Mouse (Mus musculus) hindbrain, embryonic 12.5 days (tissue): ENCODE results near the gene Lad1. TPM values are rescaled to one million over a fixed set of nuclear protein-coding genes. Genes with fewer than 3 reads are reported as not detected.

Source experiments
- ATAC-seq: fragments of 200-750 bp; cut with Nextera tagmentation; 2 replicates; pipeline ENCODE4 v1.8.0; 2017; ENCODE audit warnings: moderate TSS enrichment; ENCODE audit not compliant: low FRiP score
- H3K27ac ChIP-seq: fragments of 300-500 bp; sonication (generic); 2 replicates; pipeline ENCODE4 v1.5.1; 2016; ENCODE audit warnings: mild to moderate bottlenecking
- H3K27me3 ChIP-seq: fragments of 300-500 bp; sonication (generic); 2 replicates; pipeline ENCODE4 v1.6.1; 2016; ENCODE audit warnings: mild to moderate bottlenecking
- H3K36me3 ChIP-seq: fragments of 300-500 bp; sonication (generic); 2 replicates; pipeline ENCODE4 v1.6.1; 2016; ENCODE audit warnings: mild to moderate bottlenecking
- H3K4me1 ChIP-seq: fragments of 300-500 bp; sonication (generic); 2 replicates; pipeline ENCODE4 v1.6.1; 2016
- H3K4me2 ChIP-seq: fragments of 300-500 bp; sonication (generic); replicated peaks from 2 replicates; pipeline ENCODE4 v1.6.1; 2016; ENCODE audit warnings: mild to moderate bottlenecking
- H3K4me3 ChIP-seq: fragments of 300-500 bp; sonication (generic); 2 replicates; pipeline ENCODE4 v1.5.1; 2016; ENCODE audit warnings: mild to moderate bottlenecking
- H3K9ac ChIP-seq: fragments of 300-500 bp; sonication (generic); 2 replicates; pipeline ENCODE4 v1.6.1; 2016; ENCODE audit warnings: mild to moderate bottlenecking, moderate library complexity
- H3K9me3 ChIP-seq: fragments of 300-500 bp; sonication (generic); replicated peaks from 2 replicates; pipeline ENCODE4 v1.6.1; 2016; ENCODE audit warnings: mild to moderate bottlenecking
- whole genome bisulfite sequencing: fragments of 180-500 bp; shearing (Covaris S2); methylation state at CpG from one replicate; pipeline ENCODE4 v1.1.7; 2016; 5-methylcytosine and 5-hydroxymethylcytosine counted together
- polyA plus RNA-seq: library from polyadenylated mRNA; unstranded; fragments of >200 nt; fragmentation: Nextera tagmentation; extraction: Ambion mirVana; gene quantifications from 2 replicates; pipeline ENCODE4 v1.2.1, GENCODE M21; 2016

The Lad1 gene
- polyA plus RNA-seq, 1 experiment from 2014 or later: 3.5 TPM

DNA sequence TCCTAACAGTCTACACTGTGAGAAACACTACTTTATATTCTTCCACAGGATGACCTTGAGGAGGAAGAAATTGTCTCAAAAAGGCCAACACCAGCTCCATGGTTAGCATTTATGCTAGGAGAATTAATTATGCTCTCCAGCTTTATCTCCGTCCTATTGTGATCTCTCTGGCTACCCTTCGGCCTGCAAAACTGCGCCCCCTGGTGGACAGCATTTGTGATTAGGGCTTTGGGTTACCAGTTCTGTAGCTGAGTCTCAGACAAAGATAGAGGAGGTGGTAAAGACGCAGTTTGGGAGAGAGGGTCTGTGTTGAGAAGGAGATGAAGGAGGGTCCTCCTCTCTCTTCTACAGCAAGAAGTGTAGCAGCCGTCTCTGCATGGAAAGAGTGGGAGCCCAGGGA is 28.6 kb upstream of the Lad1 start:
- Histone ChIP-seq H3K27me3 (peaks cover 23% of the 10 kb centered on the region), H3K9me3 (no peaks in the 10 kb centered on the region), H3K4me1 (peaks cover 20% of the 10 kb centered on the region), H3K4me2 (no peak overlapping the region), H3K27ac (no peak overlapping the region), H3K36me3 (no peaks in the 10 kb centered on the region), H3K4me3 (no peak overlapping the region), H3K9ac (no peak overlapping the region)
- no peak for ATAC-seq
- WGBS: 20% methylated on average over 5 of the region's 5 CpGs

DNA sequence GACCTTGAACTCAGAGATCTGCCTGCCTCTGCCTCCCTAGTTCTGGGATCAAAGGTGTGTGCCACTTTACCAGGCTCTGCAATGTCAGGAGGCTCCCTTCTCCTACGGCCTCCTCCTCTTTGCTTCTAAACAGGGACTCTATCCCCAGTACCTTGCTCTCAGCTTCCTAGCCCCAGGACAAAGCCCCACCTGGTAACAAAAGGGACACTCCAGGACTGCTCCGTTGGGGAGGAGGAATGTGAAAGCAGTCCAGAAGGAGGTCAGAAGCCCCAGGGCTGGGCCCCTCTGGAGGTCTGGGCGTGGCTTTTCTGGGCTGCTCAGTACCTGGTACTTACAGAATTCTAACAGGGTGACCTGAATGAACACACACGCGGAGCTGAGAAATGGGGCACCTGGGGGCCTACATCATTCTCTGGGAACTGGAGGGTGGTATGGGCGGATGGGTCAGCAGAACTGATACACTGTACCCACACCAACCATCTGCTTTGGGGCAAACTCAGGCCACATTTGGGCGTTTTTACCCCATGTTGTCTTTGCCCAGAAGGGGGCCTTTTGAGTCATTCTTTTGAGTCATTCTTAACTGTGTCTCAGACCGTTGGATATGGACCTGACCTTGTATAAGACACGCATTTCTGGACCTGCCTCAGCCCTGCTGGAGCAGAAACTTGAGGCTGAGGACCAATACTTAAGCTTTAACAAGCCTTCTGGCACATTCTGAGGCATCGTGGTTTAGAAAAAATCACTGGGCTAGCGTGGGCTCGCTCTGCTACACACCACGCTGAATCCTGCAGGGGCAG is 26.1 kb upstream of the Lad1 start:
- no peak for ATAC-seq
- H3K9ac ChIP-seq: no peak overlapping the region
- H3K27ac ChIP-seq: no peak overlapping the region
- 61% methylated on average over 13 of the region's 13 CpGs for WGBS
- no peaks in the 10 kb centered on the region for H3K9me3 ChIP-seq
- H3K36me3 ChIP-seq: no peaks in the 10 kb centered on the region
- H3K27me3 ChIP-seq: peaks cover 35% of the 10 kb centered on the region
- no peak overlapping the region for H3K4me3 ChIP-seq
- peaks cover 21% of the 10 kb centered on the region for H3K4me1 ChIP-seq
- no peak overlapping the region for H3K4me2 ChIP-seq

DNA sequence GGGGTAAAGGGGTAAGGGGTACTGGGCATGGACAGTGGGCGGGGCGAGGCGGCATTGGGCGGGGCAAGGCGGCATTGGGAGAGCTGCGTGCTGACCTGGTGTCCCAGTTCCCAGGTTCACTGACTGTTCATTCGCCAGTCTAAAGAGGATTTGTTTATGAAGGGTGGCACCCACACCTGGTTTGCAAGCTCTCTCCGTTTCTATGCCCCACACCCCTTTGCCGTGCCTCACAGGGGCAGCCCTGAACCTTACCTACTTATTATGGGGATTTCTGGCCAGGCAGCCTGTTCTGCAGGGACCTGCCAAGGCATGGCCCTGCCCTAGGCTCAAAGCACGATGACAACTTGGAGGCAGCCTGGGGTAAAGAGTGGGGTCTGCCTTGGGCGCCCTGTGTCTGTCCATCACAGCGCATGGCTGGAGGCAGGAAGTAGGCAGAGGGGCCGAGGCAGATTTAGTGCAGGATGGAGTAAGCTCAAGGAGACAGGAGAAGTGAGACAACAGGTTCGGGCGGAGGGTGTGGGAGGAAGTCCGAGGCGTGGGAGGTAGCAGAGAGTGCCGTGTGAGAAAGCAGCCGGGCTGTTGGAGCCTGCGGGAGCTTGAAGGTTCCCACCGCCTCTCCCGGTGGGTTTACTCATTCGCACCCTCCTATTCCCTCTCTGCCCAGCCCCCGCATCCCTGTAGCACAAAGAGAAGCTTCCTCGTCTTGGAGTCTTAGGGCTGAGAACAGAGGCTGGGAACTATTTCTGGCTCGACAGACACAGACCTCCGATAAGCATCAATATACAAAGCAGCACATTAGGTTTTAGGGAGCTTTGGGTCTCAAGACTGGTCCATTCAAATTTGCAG is 24.8 kb upstream of the Lad1 start:
- peaks cover 20% of the 10 kb centered on the region for H3K4me1 ChIP-seq
- 19% methylated on average over 27 of the region's 27 CpGs for WGBS
- no peak overlapping the region for H3K27ac ChIP-seq
- H3K4me2 ChIP-seq: peak overlapping the region; percentile 42
- H3K4me3 ChIP-seq: 0 out of 2 replicates have a peak overlapping the region, but pooled peaks have one; percentile 4
- H3K9me3 ChIP-seq: no peaks in the 10 kb centered on the region
- H3K27me3 ChIP-seq: peaks cover 35% of the 10 kb centered on the region
- H3K36me3 ChIP-seq: no peaks in the 10 kb centered on the region
- H3K9ac ChIP-seq: no peak overlapping the region
- no peak for ATAC-seq

DNA sequence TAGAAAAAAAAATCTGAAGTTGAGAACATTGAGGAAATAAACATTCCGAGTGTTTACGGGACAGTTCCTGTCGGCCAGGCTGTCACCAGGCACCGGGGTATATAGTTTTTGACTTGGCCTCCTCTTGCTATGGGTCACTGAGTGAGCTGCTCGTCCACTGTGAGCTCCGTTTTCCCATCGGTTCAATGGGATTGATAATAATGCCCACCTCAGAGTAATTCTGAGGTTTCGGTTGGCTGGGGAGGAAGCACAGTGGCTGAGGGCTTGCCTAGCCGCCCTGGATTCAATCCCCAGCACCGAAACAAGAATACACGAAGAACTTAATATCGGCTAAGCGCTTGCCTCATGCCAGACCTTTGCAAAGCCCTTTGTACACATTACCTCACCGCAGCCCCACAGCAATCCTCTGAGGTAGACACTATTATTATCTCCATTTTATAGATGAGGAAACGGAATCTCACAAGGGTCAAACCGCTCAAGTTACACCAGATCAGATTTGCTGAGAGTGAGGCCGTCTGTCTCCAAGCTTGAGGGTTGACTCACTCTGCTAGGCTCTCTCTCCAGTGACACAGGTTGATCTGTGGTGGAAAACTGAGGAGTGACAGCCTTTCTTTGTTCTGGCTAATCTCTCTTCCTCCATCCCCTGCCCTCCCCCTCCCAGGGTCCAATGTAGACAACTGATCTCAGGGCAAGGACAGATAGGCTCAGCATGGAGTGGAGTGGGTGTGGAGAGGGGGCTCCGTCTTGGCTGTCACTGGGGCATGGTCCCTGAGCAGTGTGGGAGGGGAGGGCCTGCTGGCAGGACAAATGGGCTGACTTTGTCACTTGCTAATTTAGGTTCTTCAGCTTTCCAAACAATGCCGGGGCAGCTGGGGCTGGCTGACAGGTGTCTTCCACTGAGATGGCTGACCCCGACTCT is 23.9 kb upstream of the Lad1 start:
- WGBS: 39% methylated on average over 20 of the region's 20 CpGs
- peaks cover 35% of the 10 kb centered on the region for H3K27me3 ChIP-seq
- no peak; the same call in 1 of the 2 replicates for ATAC-seq
- H3K36me3 ChIP-seq: no peaks in the 10 kb centered on the region
- no peaks in the 10 kb centered on the region for H3K9me3 ChIP-seq
- peaks cover 18% of the 10 kb centered on the region for H3K4me1 ChIP-seq
- H3K4me3 ChIP-seq: no peak overlapping the region
- H3K4me2 ChIP-seq: peak overlapping the region; percentile 42
- no peak overlapping the region for H3K9ac ChIP-seq
- no peak overlapping the region for H3K27ac ChIP-seq

DNA sequence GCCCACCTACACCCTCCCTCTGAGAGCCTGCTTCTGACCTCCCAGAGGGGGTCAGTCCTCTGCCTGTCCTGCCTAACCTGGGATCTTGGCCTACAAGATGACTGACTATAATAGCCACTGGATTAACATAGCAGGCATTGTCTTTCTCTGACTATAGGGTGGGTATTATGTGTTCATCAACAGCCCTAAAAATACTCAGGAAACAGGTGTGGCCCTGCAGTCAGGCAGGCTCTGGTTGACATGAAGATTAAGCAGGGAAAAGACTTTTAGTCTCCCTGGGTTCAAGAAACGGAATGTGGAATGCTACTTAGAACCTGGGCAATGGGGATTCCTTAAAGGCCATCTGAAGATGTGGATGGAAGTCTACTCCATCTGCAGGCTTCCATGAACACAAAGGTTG is 19.9 kb upstream of the Lad1 start:
- Histone ChIP-seq H3K9ac (no peak overlapping the region), H3K4me3 (no peak overlapping the region), H3K36me3 (no peaks in the 10 kb centered on the region), H3K27me3 (peaks cover 16% of the 10 kb centered on the region), H3K4me1 (peaks cover 29% of the 10 kb centered on the region), H3K4me2 (no peak overlapping the region), H3K9me3 (no peaks in the 10 kb centered on the region), H3K27ac (no peak overlapping the region)
- WGBS: 83% methylated on average over 1 of the region's 1 CpGs
- ATAC-seq: no peak

DNA sequence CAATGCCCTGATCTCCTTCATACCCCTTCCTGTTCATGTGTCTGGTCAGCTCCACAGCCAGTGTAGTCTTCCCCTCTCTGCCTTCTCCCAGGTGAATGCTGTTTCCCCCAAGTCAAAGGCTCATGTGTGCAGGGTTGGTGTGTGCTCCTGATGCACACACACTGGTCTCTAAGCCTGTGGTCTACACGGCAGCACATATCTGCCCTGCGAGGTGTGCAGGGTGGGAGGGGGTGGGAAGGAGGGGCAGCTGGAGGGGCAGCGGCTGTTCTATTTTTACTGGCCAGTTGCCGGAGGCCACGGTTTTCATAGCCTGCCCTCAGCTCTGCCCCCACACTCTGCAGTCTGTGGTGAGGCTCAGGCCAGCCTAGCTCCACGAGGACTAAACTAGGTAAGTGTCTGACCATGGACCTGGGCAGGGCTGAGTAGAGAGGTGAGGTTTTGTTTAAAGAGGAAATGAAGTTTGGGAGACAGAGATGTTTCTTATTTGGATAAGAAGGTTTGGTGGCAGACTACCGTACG is 19.2 kb upstream of the Lad1 start:
- ATAC-seq: no peak
- peaks cover 22% of the 10 kb centered on the region for H3K4me1 ChIP-seq
- WGBS: 74% methylated on average over 8 of the region's 8 CpGs
- peaks cover 19% of the 10 kb centered on the region for H3K27me3 ChIP-seq
- no peaks in the 10 kb centered on the region for H3K36me3 ChIP-seq
- H3K4me2 ChIP-seq: no peak overlapping the region
- H3K27ac ChIP-seq: no peak overlapping the region
- H3K9ac ChIP-seq: no peak overlapping the region
- H3K9me3 ChIP-seq: no peaks in the 10 kb centered on the region
- H3K4me3 ChIP-seq: no peak overlapping the region

DNA sequence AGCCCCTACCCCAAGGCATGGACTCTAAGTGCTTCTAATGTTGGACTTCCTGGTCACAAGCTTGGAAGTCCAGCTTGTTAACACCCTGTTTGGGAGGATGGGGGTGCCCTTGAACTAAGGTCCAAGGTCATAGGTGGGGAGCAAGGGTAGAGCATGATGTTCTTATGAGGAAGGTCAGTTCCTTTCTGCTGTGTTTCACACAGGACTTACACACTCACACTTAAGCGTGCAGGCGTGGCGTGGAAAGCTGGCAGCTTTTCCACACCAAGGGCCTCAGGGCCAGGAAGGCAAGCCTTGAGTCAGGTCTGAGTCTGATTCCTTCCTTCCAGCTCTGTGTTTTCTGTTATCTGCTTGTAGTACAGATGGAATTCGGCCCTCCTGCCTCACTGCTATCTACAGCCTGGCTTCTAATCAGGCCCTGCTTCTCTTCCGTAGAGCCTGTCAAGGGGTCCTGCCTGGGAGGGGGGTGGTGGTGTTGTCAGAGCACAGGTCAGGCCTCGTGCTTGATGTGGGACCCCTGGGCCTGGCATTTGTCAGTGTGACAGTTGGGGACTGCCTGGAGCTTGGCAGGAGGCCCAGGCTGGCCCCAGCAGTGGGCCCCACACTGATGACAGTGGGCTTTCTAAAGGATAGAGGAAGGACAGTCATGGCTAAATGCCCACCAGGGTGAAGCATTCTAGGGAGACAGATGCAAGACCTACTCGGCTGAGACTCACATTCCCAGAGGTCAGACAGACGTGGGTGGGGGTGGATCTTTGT is 18.0 kb upstream of the Lad1 start:
- no peak overlapping the region for H3K9ac ChIP-seq
- H3K4me1 ChIP-seq: peaks cover 14% of the 10 kb centered on the region
- WGBS: 45% methylated on average over 8 of the region's 8 CpGs
- H3K27me3 ChIP-seq: peaks cover 13% of the 10 kb centered on the region
- H3K4me2 ChIP-seq: no peak overlapping the region
- H3K4me3 ChIP-seq: no peak overlapping the region
- no peak overlapping the region for H3K27ac ChIP-seq
- no peaks in the 10 kb centered on the region for H3K9me3 ChIP-seq
- H3K36me3 ChIP-seq: no peaks in the 10 kb centered on the region
- ATAC-seq: peak; percentile 64

DNA sequence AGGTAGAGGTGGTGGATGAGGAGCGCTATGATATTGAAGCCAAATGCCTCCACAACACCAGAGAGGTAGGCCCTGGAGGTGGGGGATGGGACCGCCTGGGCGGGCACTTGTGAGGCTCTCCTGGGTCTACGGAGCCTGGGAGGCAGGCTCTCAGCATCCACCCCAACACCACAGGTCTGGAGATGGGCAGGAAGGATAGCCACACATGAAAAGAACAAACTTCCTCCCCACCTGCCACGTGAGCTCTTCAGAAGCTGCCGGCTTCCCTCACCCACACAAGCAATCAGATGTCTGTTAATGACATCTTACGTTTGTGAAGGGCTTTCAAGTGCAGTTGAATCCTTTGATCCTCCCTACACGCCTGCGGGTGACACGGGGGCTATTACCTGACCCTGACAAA is 10.9 kb upstream of the Lad1 start:
- Histone ChIP-seq H3K9me3 (no peaks in the 10 kb centered on the region), H3K4me3 (no peak overlapping the region), H3K4me1 (0 out of 2 replicates have a peak, but pooled peaks cover 2% of the 10 kb centered on the region), H3K27me3 (peaks cover 5% of the 10 kb centered on the region; the same call in 1 of the 2 replicates), H3K27ac (no peak overlapping the region), H3K36me3 (no peaks in the 10 kb centered on the region), H3K4me2 (no peak overlapping the region), H3K9ac (no peak overlapping the region)
- WGBS: 60% methylated on average over 10 of the region's 10 CpGs
- no peak for ATAC-seq

DNA sequence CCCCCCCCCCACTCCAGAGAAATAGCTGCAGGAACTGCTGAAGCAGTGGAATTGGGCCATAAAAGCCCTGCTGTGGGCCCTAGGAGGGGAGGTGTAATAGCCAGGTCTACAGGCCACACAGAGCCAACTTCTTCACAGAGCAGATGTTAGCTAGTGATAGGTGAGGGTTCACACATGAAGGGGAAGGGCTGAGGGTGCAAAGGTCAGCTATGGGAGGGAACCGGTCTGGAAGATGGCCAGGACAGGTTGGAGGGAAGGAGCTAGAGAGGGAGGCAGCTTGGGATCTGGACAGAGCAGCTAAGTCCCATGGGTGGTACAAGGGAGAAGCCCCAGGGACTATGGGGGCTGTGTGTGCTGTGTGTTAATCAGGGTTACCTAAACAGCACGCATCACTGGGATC is 8.2 kb upstream of the Lad1 start:
- Histone ChIP-seq H3K27ac (no peak overlapping the region), H3K4me2 (no peak overlapping the region)
- ATAC-seq: no peak

DNA sequence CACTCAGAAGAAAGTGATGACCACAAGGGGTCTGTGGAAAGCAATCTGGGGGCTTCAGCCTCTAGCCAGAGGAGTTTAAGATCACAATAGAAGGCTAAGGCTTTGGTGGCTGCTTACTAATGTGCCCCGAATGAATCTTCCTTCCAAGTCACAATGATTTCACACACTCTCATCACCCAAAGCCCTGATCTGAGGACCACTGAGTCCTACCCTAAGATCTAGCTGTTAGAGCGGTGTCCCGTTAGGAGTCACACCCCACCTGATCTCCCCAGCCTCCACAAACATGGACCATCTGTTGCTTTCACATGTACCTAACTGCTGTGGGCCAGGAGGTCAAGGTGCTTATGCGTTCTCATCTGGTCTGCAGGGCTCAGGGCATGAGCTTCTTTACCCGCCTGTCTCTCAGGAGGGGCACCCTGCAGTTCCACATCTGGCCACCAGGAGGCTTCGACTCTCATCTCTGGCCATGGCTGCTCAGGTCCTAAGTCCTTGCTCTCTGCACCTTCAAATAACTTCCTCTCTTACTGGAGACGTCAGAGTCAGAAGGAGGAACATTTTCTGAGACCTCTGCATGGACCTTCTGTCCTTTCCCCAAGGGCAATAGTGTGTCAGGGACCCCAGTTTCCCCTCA is 7.3 kb upstream of the Lad1 start:
- no peaks in the 10 kb centered on the region for H3K36me3 ChIP-seq
- peaks cover 9% of the 10 kb centered on the region for H3K27me3 ChIP-seq
- 37% methylated on average over 7 of the region's 7 CpGs for WGBS
- H3K4me2 ChIP-seq: no peak overlapping the region
- H3K4me1 ChIP-seq: 0 out of 2 replicates have a peak, but pooled peaks cover 2% of the 10 kb centered on the region
- no peak overlapping the region for H3K9ac ChIP-seq
- H3K27ac ChIP-seq: no peak overlapping the region
- H3K4me3 ChIP-seq: no peak overlapping the region
- H3K9me3 ChIP-seq: no peaks in the 10 kb centered on the region
- ATAC-seq: peak; percentile 20; the same call in 1 of the 2 replicates

More for the DNA sequence above, 8.2 kb upstream of the Lad1 start:
- H3K9me3 ChIP-seq: no peaks in the 10 kb centered on the region
- no peak overlapping the region for H3K4me3 ChIP-seq
- WGBS: 77% methylated on average over 2 of the region's 2 CpGs
- no peak overlapping the region for H3K9ac ChIP-seq
- H3K4me1 ChIP-seq: 0 out of 2 replicates have a peak, but pooled peaks cover 2% of the 10 kb centered on the region
- H3K27me3 ChIP-seq: no peaks in the 10 kb centered on the region
- no peaks in the 10 kb centered on the region for H3K36me3 ChIP-seq

DNA sequence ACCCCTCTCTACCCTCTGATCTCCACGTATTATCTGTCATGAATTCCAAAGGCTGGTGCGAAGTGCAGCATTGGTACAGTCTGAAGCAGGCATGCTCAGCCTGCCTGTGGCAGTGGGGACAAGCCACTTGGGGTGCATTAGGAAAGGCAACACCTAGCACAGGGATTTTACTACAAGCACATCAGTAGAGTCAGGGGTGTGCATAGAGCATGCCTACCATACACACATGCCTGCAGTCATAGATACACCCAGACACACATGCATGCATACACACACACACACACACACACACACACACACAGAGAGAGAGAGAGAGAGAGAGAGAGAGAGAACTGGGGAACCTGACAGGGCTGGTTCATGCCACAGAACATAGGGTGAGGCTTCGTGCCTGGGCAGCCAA is 6.2 kb upstream of the Lad1 start:
- Histone ChIP-seq H3K4me2 (no peak overlapping the region), H3K27ac (no peak overlapping the region), H3K9ac (no peak overlapping the region), H3K9me3 (no peaks in the 10 kb centered on the region), H3K4me3 (no peak overlapping the region), H3K36me3 (no peaks in the 10 kb centered on the region), H3K4me1 (0 out of 2 replicates have a peak, but pooled peaks cover 2% of the 10 kb centered on the region), H3K27me3 (peaks cover 20% of the 10 kb centered on the region)
- no peak for ATAC-seq
- 77% methylated on average over 3 of the region's 3 CpGs for WGBS
